In genomic region chr2:165263861-165264260, GRCm38 (mm10) we compare ENCODE assay signal across 17 mouse cellular contexts. TPM values are rescaled to one million over a fixed set of nuclear protein-coding genes. Genes with fewer than 3 reads are reported as not detected.
DNase-seq lines count a peak whose midpoint lies in the region; ATAC-seq and TF ChIP-seq lines count a peak whose summit lies in the region.
"Had no signal": no experiment of that assay in that cellular context is flagged by ENCODE, and none has a peak within 500 bp of the region (broad histone marks: within the 10 kb centered on the region; RNA-seq: fewer than 3 reads in every experiment).

No protein-coding gene starts in this region.

- H3K9me3 ChIP-seq in embryonic facial prominence, embryonic 15.5 days (replicated peaks): no peaks in the 10 kb centered on the region
- H3K9me3 ChIP-seq in embryonic facial prominence, embryonic 10.5 days: no peaks in the 10 kb centered on the region
- no peaks in the 10 kb centered on the region for H3K9me3 ChIP-seq in hindbrain, postnatal 0 days (ENCODE audit: low read length)
- H3K9me3 ChIP-seq in intestine, embryonic 16.5 days (ENCODE audit: control insufficient read depth, low read length): no peaks in the 10 kb centered on the region
- H3K9me3 ChIP-seq: embryonic facial prominence, embryonic 12.5 days; intestine, embryonic 15.5 days had no signal

- no peak for DNase-seq in embryonic facial prominence, embryonic 10.5 days (ENCODE audit: low spot score)
- DNase-seq in left cerebral cortex, postnatal 4 days: peak; percentile 78
- DNase-seq in left cerebral cortex, adult 8-10 months (ENCODE audit: low spot score in 2 of 2): no peak
- DNase-seq in R1 (ENCODE audit: low read depth, low spot score): peak; percentile 59
- peak; percentile 71 for DNase-seq in hindbrain, postnatal 0 days (ENCODE audit: low spot score)
- DNase-seq in gastrocnemius, postnatal 10 days: no peak
- DNase-seq: adrenal gland, postnatal 10 days; gastrocnemius, postnatal 14 days; heart, postnatal 14 days; kidney, postnatal 25 days; layer of hippocampus, adult 9-11 months; lung, adult 2 months had no signal

- no peaks in the 10 kb centered on the region for H3K36me3 ChIP-seq in embryonic facial prominence, embryonic 15.5 days
- no peaks in the 10 kb centered on the region for H3K36me3 ChIP-seq in embryonic facial prominence, embryonic 10.5 days (replicated peaks)
- H3K36me3 ChIP-seq in hindbrain, postnatal 0 days (ENCODE audit: insufficient read depth, low read length): no peaks in the 10 kb centered on the region
- no peaks in the 10 kb centered on the region for H3K36me3 ChIP-seq in intestine, embryonic 16.5 days (ENCODE audit: control insufficient read depth, insufficient read depth, low read length)
- H3K36me3 ChIP-seq: embryonic facial prominence, embryonic 12.5 days; intestine, embryonic 15.5 days had no signal

- intact Hi-C loops in left cerebral cortex, postnatal 4 days (cut with DNase I): no loop called here

- no peak overlapping the region for H3K4me2 ChIP-seq in embryonic facial prominence, embryonic 15.5 days (replicated peaks)
- no peak overlapping the region for H3K4me2 ChIP-seq in hindbrain, postnatal 0 days (ENCODE audit: low read depth, low read length)
- no peak overlapping the region for H3K4me2 ChIP-seq in intestine, embryonic 16.5 days (ENCODE audit: low read depth, low read length)
- H3K4me2 ChIP-seq: embryonic facial prominence, embryonic 12.5 days; intestine, embryonic 15.5 days had no signal

- peaks cover 11% of the 10 kb centered on the region; the same call in 1 of the 2 replicates for H3K4me1 ChIP-seq in embryonic facial prominence, embryonic 15.5 days
- peaks cover 35% of the 10 kb centered on the region for H3K4me1 ChIP-seq in embryonic facial prominence, embryonic 10.5 days
- peaks cover 19% of the 10 kb centered on the region for H3K4me1 ChIP-seq in hindbrain, postnatal 0 days (ENCODE audit: insufficient read depth, low read length)
- H3K4me1 ChIP-seq in intestine, embryonic 16.5 days (ENCODE audit: control insufficient read depth, insufficient read depth, low read length): no peaks in the 10 kb centered on the region
- H3K4me1 ChIP-seq: embryonic facial prominence, embryonic 12.5 days; intestine, embryonic 15.5 days had no signal

- no peak overlapping the region for H3K27ac ChIP-seq in embryonic facial prominence, embryonic 15.5 days (replicated peaks)
- no peak overlapping the region for H3K27ac ChIP-seq in embryonic facial prominence, embryonic 10.5 days (replicated peaks)
- peak overlapping the region; percentile 17; the same call in 1 of the 2 replicates for H3K27ac ChIP-seq in hindbrain, postnatal 0 days
- no peak overlapping the region for H3K27ac ChIP-seq in intestine, embryonic 16.5 days (ENCODE audit: low read length)
- H3K27ac ChIP-seq: embryonic facial prominence, embryonic 12.5 days; intestine, embryonic 15.5 days had no signal

- ATAC-seq in embryonic facial prominence, embryonic 15.5 days (ENCODE audit: insufficient number of reproducible peaks, low FRiP score, low TSS enrichment, low read depth): peak; percentile 6; the same call in 1 of the 2 replicates
- ATAC-seq in hindbrain, postnatal 0 days: peak; percentile 68
- no peak for ATAC-seq in intestine, embryonic 16.5 days
- ATAC-seq: intestine, embryonic 15.5 days had no signal

- 61% methylated on average over 7 of the region's 7 CpGs for WGBS in embryonic facial prominence, embryonic 15.5 days
- 75% methylated on average over 7 of the region's 7 CpGs for WGBS in embryonic facial prominence, embryonic 10.5 days
- 38% methylated on average over 7 of the region's 7 CpGs for WGBS in hindbrain, postnatal 0 days
- 59% methylated on average over 7 of the region's 7 CpGs for WGBS in intestine, embryonic 16.5 days

- no peak overlapping the region for H3K4me3 ChIP-seq in embryonic facial prominence, embryonic 15.5 days (replicated peaks)
- H3K4me3 ChIP-seq in embryonic facial prominence, embryonic 10.5 days: no peak overlapping the region
- H3K4me3 ChIP-seq in hindbrain, postnatal 0 days (ENCODE audit: low read length): no peak overlapping the region
- H3K4me3 ChIP-seq in intestine, embryonic 16.5 days (ENCODE audit: low read length): no peak overlapping the region
- H3K4me3 ChIP-seq: embryonic facial prominence, embryonic 12.5 days; intestine, embryonic 15.5 days had no signal

- H3K9ac ChIP-seq in embryonic facial prominence, embryonic 15.5 days: no peak overlapping the region
- H3K9ac ChIP-seq in hindbrain, postnatal 0 days (replicated peaks; ENCODE audit: low read length): no peak overlapping the region
- no peak overlapping the region for H3K9ac ChIP-seq in intestine, embryonic 16.5 days (ENCODE audit: low read depth, low read length)
- H3K9ac ChIP-seq: embryonic facial prominence, embryonic 12.5 days; intestine, embryonic 15.5 days had no signal

- TF ChIP-seq CTCF in hindbrain, postnatal 0 days (IDR thresholded peaks at IDR 0.05; ENCODE audit: low read depth): no peak

- H3K27me3 ChIP-seq in embryonic facial prominence, embryonic 15.5 days: peaks cover 22% of the 10 kb centered on the region
- peaks cover 72% of the 10 kb centered on the region for H3K27me3 ChIP-seq in embryonic facial prominence, embryonic 10.5 days (replicated peaks; ENCODE audit: low read depth, poor library complexity, severe bottlenecking)
- no peaks in the 10 kb centered on the region for H3K27me3 ChIP-seq in hindbrain, postnatal 0 days (ENCODE audit: insufficient read depth, low read length)
- H3K27me3 ChIP-seq in intestine, embryonic 16.5 days (replicated peaks; ENCODE audit: control insufficient read depth, insufficient read depth, low read length): peaks cover 9% of the 10 kb centered on the region; the same call in 1 of the 2 replicates

RNA-seq across cellular contexts. Expression of gene Slc35c2, which starts 23.8 kb away (rescaled TPM):
- polyA plus RNA-seq in embryonic facial prominence, embryonic 15.5 days (2015; fragmentation: Nextera tagmentation; extraction: Ambion mirVana): 58.7 and 59.5 TPM in 2 replicates
- 59.2 and 64.6 TPM in 2 replicates for polyA plus RNA-seq in embryonic facial prominence, embryonic 10.5 days (2016; fragmentation: Nextera tagmentation; extraction: Ambion mirVana)
- 10 to 100 TPM; 36.4 to 37.1 TPM for total RNA-seq in left cerebral cortex, postnatal 4 days (2021)
- 10 to 100 TPM; 57.0 to 58.1 (median 57.6) TPM for total RNA-seq in left cerebral cortex, adult 8-10 months (2022)
- 97.1 and 120 TPM in 2 replicates for total RNA-seq in hindbrain, postnatal 0 days (2014; rRNA removed)
- polyA plus RNA-seq in hindbrain, postnatal 0 days (2015; fragmentation: Nextera tagmentation; extraction: Ambion mirVana): 65.7 and 68.1 TPM in 2 replicates
- polyA plus RNA-seq in intestine, embryonic 16.5 days (2015; fragmentation: Nextera tagmentation; extraction: Ambion mirVana): 135 and 154 TPM in 2 replicates
- 10 to 100 TPM; 17.5 to 18.6 TPM for total RNA-seq in gastrocnemius, postnatal 10 days (2021)

RNA-seq across cellular contexts. Expression of gene Cdh22, which starts 29.2 kb away (rescaled TPM):
- 0.83 and 1.0 TPM in 2 replicates for polyA plus RNA-seq in embryonic facial prominence, embryonic 15.5 days (2015; fragmentation: Nextera tagmentation; extraction: Ambion mirVana)
- polyA plus RNA-seq in embryonic facial prominence, embryonic 10.5 days (2016; fragmentation: Nextera tagmentation; extraction: Ambion mirVana): 0.91 and 1.1 TPM in 2 replicates
- total RNA-seq in left cerebral cortex, postnatal 4 days (2021): 10 to 100 TPM in 1 of 2 experiments, 1 to 10 TPM in 1; 8.3 to 12.3 TPM
- 10 to 100 TPM; 43.7 to 47.2 (median 44.4) TPM for total RNA-seq in left cerebral cortex, adult 8-10 months (2022)
- total RNA-seq in hindbrain, postnatal 0 days (2014; rRNA removed): 47.3 and 53.4 TPM in 2 replicates
- polyA plus RNA-seq in hindbrain, postnatal 0 days (2015; fragmentation: Nextera tagmentation; extraction: Ambion mirVana): 16.5 and 19.2 TPM in 2 replicates
- 0.40 and 0.50 TPM in 2 replicates for polyA plus RNA-seq in intestine, embryonic 16.5 days (2015; fragmentation: Nextera tagmentation; extraction: Ambion mirVana)
- total RNA-seq in gastrocnemius, postnatal 10 days (2021): under 1 TPM; 0.07 to 0.25 TPM
- total RNA-seq: liver, adult 2 months had no signal
- polyA plus RNA-seq: liver, adult 2 months had no signal

Comparison
In these comparisons a context has a peak if more than half of its experiments do, and no peak if none do; other contexts are left out.
1. DNase-seq: peak in left cerebral cortex, postnatal 4 days (single experiment), R1 (single experiment) and hindbrain, postnatal 0 days (single experiment); none in embryonic facial prominence, embryonic 10.5 days (single experiment), left cerebral cortex, adult 8-10 months (0 of 2) and gastrocnemius, postnatal 10 days (single experiment).
2. RNA of gene Cdh22, which starts 29.2 kb away (total RNA-seq): 47.3 to 53.4 TPM in hindbrain, postnatal 0 days, 43.7 to 47.2 TPM in left cerebral cortex, adult 8-10 months and 8.3 to 12.3 TPM in left cerebral cortex, postnatal 4 days; 0.07 to 0.25 TPM in gastrocnemius, postnatal 10 days; every median in the first group is over 4 times any median in the second.